Mouse (Mus musculus): Measurements from ENCODE around the gene Palm2. TPM values are rescaled to one million over a fixed set of nuclear protein-coding genes. Genes with fewer than 3 reads are reported as not detected.

Gene Palm2
- polyA plus RNA-seq, 1 experiment from 2014 or later, result 5.8 TPM

GRCm38 (mm10) chr4:57606258-57606657 is 172.2 kb downstream of the Palm2 start:
- ATAC-seq (replicated peaks), result no peak
- 89% methylated on average over 3 of the region's 3 CpGs for WGBS
- Histone ChIP-seq H3K27me3 (0 out of 2 replicates have a peak, but pooled peaks cover 2% of the 10 kb centered on the region), H3K9me3 (no peaks in the 10 kb centered on the region), H3K4me3 (no peak overlapping the region), H3K4me2 (replicated peaks) (no peak overlapping the region), H3K27ac (replicated peaks) (no peak overlapping the region), H3K4me1 (peaks cover 4% of the 10 kb centered on the region; the same call in 1 of the 2 replicates), H3K36me3 (no peaks in the 10 kb centered on the region), H3K9ac (replicated peaks) (no peak overlapping the region)

GRCm38 (mm10) chr4:57607247-57607942 is 173.3 kb downstream of the Palm2 start:
- WGBS, result 34% methylated on average over 22 of the region's 22 CpGs
- H3K27me3 ChIP-seq, result 0 out of 2 replicates have a peak, but pooled peaks cover 2% of the 10 kb centered on the region
- no peaks in the 10 kb centered on the region for H3K36me3 ChIP-seq
- peak; percentile 86 for ATAC-seq (replicated peaks)
- peak overlapping the region; percentile 33 for H3K4me2 ChIP-seq (replicated peaks)
- H3K9ac ChIP-seq (replicated peaks), result no peak overlapping the region
- peaks cover 4% of the 10 kb centered on the region; the same call in 1 of the 2 replicates for H3K4me1 ChIP-seq
- no peak overlapping the region for H3K4me3 ChIP-seq
- H3K9me3 ChIP-seq, result no peaks in the 10 kb centered on the region
- no peak overlapping the region for H3K27ac ChIP-seq (replicated peaks)

GRCm38 (mm10) chr4:57611303-57612077 is 177.4 kb downstream of the Palm2 start:
- 60% methylated on average over 17 of the region's 17 CpGs for WGBS

GRCm38 (mm10) chr4:57612716-57613115 is 178.7 kb downstream of the Palm2 start:
- H3K27ac ChIP-seq (replicated peaks), result no peak overlapping the region
- WGBS, result 88% methylated on average over 5 of the region's 5 CpGs
- ATAC-seq (replicated peaks), result no peak

More at GRCm38 (mm10) chr4:57611303-57612077, 177.4 kb downstream of the Palm2 start:
- Histone ChIP-seq H3K27ac (replicated peaks) (no peak overlapping the region), H3K36me3 (no peaks in the 10 kb centered on the region), H3K27me3 (0 out of 2 replicates have a peak, but pooled peaks cover 2% of the 10 kb centered on the region), H3K9ac (replicated peaks) (no peak overlapping the region), H3K9me3 (no peaks in the 10 kb centered on the region), H3K4me3 (no peak overlapping the region), H3K4me2 (replicated peaks) (no peak overlapping the region), H3K4me1 (peaks cover 4% of the 10 kb centered on the region; the same call in 1 of the 2 replicates)
- no peak for ATAC-seq (replicated peaks)

GRCm38 (mm10) chr4:57614686-57615085 is 180.6 kb downstream of the Palm2 start:
- Histone ChIP-seq H3K4me1 (no peaks in the 10 kb centered on the region), H3K9ac (replicated peaks) (no peak overlapping the region), H3K27ac (replicated peaks) (no peak overlapping the region), H3K36me3 (no peaks in the 10 kb centered on the region), H3K4me2 (replicated peaks) (no peak overlapping the region), H3K4me3 (no peak overlapping the region), H3K9me3 (no peaks in the 10 kb centered on the region), H3K27me3 (no peaks in the 10 kb centered on the region)
- 94% methylated on average over 4 of the region's 4 CpGs for WGBS
- no peak for ATAC-seq (replicated peaks)

More at GRCm38 (mm10) chr4:57612716-57613115, 178.7 kb downstream of the Palm2 start:
- Histone ChIP-seq H3K4me2 (replicated peaks) (no peak overlapping the region), H3K36me3 (no peaks in the 10 kb centered on the region), H3K9me3 (no peaks in the 10 kb centered on the region), H3K4me1 (no peaks in the 10 kb centered on the region), H3K9ac (replicated peaks) (no peak overlapping the region), H3K4me3 (no peak overlapping the region), H3K27me3 (0 out of 2 replicates have a peak, but pooled peaks cover 2% of the 10 kb centered on the region)

GRCm38 (mm10) chr4:57618743-57619142 is 184.7 kb downstream of the Palm2 start:
- WGBS, result 93% methylated on average over 6 of the region's 6 CpGs
- no peak for ATAC-seq (replicated peaks)
- no peaks in the 10 kb centered on the region for H3K4me1 ChIP-seq
- no peak overlapping the region for H3K27ac ChIP-seq (replicated peaks)
- H3K36me3 ChIP-seq, result no peaks in the 10 kb centered on the region
- no peaks in the 10 kb centered on the region for H3K9me3 ChIP-seq
- H3K9ac ChIP-seq (replicated peaks), result no peak overlapping the region
- no peaks in the 10 kb centered on the region for H3K27me3 ChIP-seq
- no peak overlapping the region for H3K4me3 ChIP-seq
- H3K4me2 ChIP-seq (replicated peaks), result no peak overlapping the region

DNA sequence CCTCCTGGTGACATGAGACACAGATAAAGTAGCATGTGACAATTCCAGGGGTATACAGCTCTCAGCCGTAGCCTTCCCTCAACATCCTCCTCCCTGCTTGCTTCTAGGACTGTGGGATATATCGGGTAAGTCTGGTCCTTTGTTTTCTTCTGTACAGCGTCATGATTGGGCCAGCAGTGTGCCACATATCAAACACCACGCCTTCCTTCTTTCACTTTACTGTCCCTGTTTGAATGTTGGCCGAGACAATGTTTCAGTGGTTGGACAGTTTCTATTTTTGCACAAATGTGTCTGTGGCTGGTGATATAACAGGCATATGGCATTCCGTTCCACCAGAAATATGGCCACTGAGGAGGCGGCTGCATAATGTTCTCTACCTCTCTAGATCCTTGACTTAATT is 188.8 kb downstream of the Palm2 start:
- WGBS, result 82% methylated on average over 7 of the region's 7 CpGs

DNA sequence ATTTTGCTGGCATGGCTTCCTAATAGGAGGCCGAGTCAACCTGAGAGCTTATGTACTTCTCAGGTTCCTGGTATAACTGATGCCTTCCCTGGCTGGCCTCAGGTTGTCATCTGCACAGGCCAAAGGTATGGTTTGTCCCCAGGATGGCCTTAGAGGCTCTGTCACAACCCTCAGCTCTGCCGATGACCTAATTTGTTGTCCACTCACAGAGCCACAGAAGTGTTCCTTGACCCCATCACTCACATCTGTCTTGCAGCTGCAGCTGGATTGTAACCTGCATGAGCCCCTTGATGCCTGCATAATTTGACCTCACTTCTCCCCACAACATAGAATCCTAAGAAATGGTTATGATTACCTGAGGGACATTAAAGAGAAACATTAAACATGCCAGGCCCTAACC is 190.8 kb downstream of the Palm2 start:
- no peak for ATAC-seq (replicated peaks)
- WGBS, result 93% methylated on average over 2 of the region's 2 CpGs
- H3K9me3 ChIP-seq, result no peaks in the 10 kb centered on the region
- no peak overlapping the region for H3K4me2 ChIP-seq (replicated peaks)
- no peaks in the 10 kb centered on the region for H3K27me3 ChIP-seq
- H3K9ac ChIP-seq (replicated peaks), result no peak overlapping the region
- no peaks in the 10 kb centered on the region for H3K36me3 ChIP-seq
- no peak overlapping the region for H3K27ac ChIP-seq (replicated peaks)
- no peaks in the 10 kb centered on the region for H3K4me1 ChIP-seq
- H3K4me3 ChIP-seq, result no peak overlapping the region

More for the DNA sequence above, 188.8 kb downstream of the Palm2 start:
- Histone ChIP-seq H3K9me3 (no peaks in the 10 kb centered on the region), H3K4me3 (no peak overlapping the region), H3K27ac (replicated peaks) (no peak overlapping the region), H3K4me1 (no peaks in the 10 kb centered on the region), H3K27me3 (no peaks in the 10 kb centered on the region), H3K4me2 (replicated peaks) (no peak overlapping the region), H3K9ac (replicated peaks) (no peak overlapping the region), H3K36me3 (no peaks in the 10 kb centered on the region)
- ATAC-seq (replicated peaks), result no peak

- no peaks in the 10 kb centered on the region for H3K4me1 ChIP-seq
- 91% methylated on average over 1 of the region's 1 CpGs for WGBS
- no peak overlapping the region for H3K9ac ChIP-seq (replicated peaks)
- H3K4me3 ChIP-seq, result no peak overlapping the region
- no peaks in the 10 kb centered on the region for H3K36me3 ChIP-seq
- H3K27me3 ChIP-seq, result no peaks in the 10 kb centered on the region
- H3K27ac ChIP-seq (replicated peaks), result no peak overlapping the region
- H3K4me2 ChIP-seq (replicated peaks), result no peak overlapping the region
- no peak for ATAC-seq (replicated peaks)
- no peaks in the 10 kb centered on the region for H3K9me3 ChIP-seq
Measured at GRCm38 (mm10) chr4:57625306-57625705, 191.3 kb downstream of the Palm2 start.

GRCm38 (mm10) chr4:57625756-57626155 is 191.7 kb downstream of the Palm2 start:
- Histone ChIP-seq H3K4me1 (no peaks in the 10 kb centered on the region), H3K4me2 (replicated peaks) (no peak overlapping the region), H3K9ac (replicated peaks) (no peak overlapping the region), H3K27me3 (no peaks in the 10 kb centered on the region), H3K27ac (replicated peaks) (no peak overlapping the region), H3K4me3 (no peak overlapping the region), H3K9me3 (no peaks in the 10 kb centered on the region), H3K36me3 (no peaks in the 10 kb centered on the region)
- 85% methylated on average over 1 of the region's 1 CpGs for whole genome bisulfite sequencing
- no peak for ATAC-seq (replicated peaks)

GRCm38 (mm10) chr4:57626921-57627320 is 192.9 kb downstream of the Palm2 start:
- WGBS, result 89% methylated on average over 5 of the region's 5 CpGs
- Histone ChIP-seq H3K36me3 (no peaks in the 10 kb centered on the region), H3K9me3 (no peaks in the 10 kb centered on the region), H3K9ac (replicated peaks) (no peak overlapping the region), H3K27ac (replicated peaks) (no peak overlapping the region), H3K27me3 (no peaks in the 10 kb centered on the region), H3K4me3 (no peak overlapping the region), H3K4me2 (replicated peaks) (no peak overlapping the region), H3K4me1 (no peaks in the 10 kb centered on the region)
- no peak for ATAC-seq (replicated peaks)

DNA sequence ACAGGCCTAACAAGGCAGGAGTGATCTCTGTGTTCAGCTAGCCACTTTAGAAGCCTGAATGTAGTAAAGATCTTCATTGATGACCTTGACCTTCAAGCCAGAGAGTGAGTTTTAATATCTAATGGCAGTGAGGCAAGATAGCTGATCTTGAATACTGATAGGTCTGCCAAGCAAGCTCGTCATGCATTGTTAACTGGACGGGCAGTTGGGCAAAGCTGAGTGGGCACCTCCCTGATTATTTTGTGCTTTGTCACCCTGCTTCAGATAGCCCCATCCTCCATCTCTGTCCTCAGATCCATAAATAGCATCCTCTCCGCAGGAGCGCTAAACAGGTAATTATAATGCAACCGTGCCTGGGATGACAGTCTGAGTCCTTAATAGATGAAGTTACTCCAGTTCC is 198.3 kb downstream of the Palm2 start:
- H3K9ac ChIP-seq (replicated peaks), result no peak overlapping the region
- no peaks in the 10 kb centered on the region for H3K9me3 ChIP-seq
- H3K4me3 ChIP-seq, result no peak overlapping the region
- no peaks in the 10 kb centered on the region for H3K27me3 ChIP-seq
- 0 out of 2 replicates have a peak, but pooled peaks cover 6% of the 10 kb centered on the region for H3K4me1 ChIP-seq
- H3K36me3 ChIP-seq, result no peaks in the 10 kb centered on the region
- no peak for ATAC-seq (replicated peaks)
- H3K27ac ChIP-seq (replicated peaks), result no peak overlapping the region
- WGBS, result 84% methylated on average over 5 of the region's 5 CpGs
- H3K4me2 ChIP-seq (replicated peaks), result no peak overlapping the region
